Mouse (Mus musculus): ENCODE results near the gene Anapc7. TPM values are rescaled to one million over a fixed set of nuclear protein-coding genes. Genes with fewer than 3 reads are reported as not detected.
"Not testable (repeated sequence)": the region's sequence is repeated elsewhere in the genome, so short reads cannot be mapped to it uniquely, and the experiment has no call there.

Gene Anapc7
- total RNA-seq, 2 experiments from 2014 or later, result 14.3 to 16.8 TPM

DNA sequence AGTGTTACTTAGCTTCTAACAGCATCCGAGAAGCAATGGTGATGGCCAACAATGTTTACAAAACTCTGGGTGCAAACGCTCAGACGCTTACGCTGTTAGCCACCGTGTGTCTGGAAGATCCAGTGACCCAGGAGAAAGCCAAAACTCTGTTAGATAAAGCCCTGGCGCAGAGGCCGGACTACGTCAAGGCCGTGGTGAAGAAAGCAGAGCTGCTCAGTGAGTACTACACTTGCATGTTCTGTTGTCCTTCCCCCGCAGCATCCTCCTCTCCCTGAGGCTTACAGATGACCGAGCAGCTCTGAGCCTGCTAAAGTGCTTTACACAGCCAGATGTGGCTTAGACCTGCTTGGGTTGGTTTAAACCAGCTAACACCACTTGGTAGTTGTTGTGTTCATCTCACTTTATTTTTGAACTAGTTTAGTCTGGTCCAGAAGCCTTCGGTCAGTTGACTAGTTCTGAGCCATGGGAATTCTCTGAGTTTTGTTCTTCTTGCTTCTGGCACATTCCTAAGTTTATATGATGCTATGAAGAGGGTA is 18.7 kb downstream of the Anapc7 start:
- Histone ChIP-seq H3K27ac (peak overlapping the region; percentile 85), H3K4me3 (peak overlapping the region; percentile 35)
- intact Hi-C loops (cut with DNase I), result no loop called here
- no peak for TF ChIP-seq CTCF (IDR thresholded peaks at IDR 0.05)
- DNase-seq, result no peak

- TF ChIP-seq CTCF (IDR thresholded peaks at IDR 0.05), result no peak
- DNase-seq, result no peak
- Histone ChIP-seq H3K4me3 (no peak overlapping the region), H3K27ac (no peak overlapping the region)
- intact Hi-C loops (cut with DNase I), result no loop called here
Measured at GRCm38 (mm10) chr5:122444492-122444891, 23.0 kb downstream of the Anapc7 start.

GRCm38 (mm10) chr5:122445051-122445610 is 23.6 kb downstream of the Anapc7 start:
- no peak overlapping the region for H3K27ac ChIP-seq
- TF ChIP-seq CTCF (IDR thresholded peaks at IDR 0.05), result no peak
- intact Hi-C loops (cut with DNase I), result no loop called here
- H3K4me3 ChIP-seq, result no peak overlapping the region
- no peak for DNase-seq

GRCm38 (mm10) chr5:122447857-122448256 is 26.4 kb downstream of the Anapc7 start:
- Histone ChIP-seq H3K4me3 (no peak overlapping the region), H3K27ac (no peak overlapping the region)
- TF ChIP-seq CTCF (IDR thresholded peaks at IDR 0.05), result no peak
- DNase-seq, result no peak
- intact Hi-C loops (cut with DNase I), result no loop called here

- intact Hi-C loops (cut with DNase I), result no loop called here
- no peak for TF ChIP-seq CTCF (IDR thresholded peaks at IDR 0.05)
- no peak overlapping the region for H3K27ac ChIP-seq
- DNase-seq, result no peak
- H3K4me3 ChIP-seq, result no peak overlapping the region
Measured at GRCm38 (mm10) chr5:122448869-122449268, 27.4 kb downstream of the Anapc7 start.

GRCm38 (mm10) chr5:122449946-122450345 is 28.5 kb downstream of the Anapc7 start:
- H3K27ac ChIP-seq, result no peak overlapping the region
- intact Hi-C loops (cut with DNase I), result no loop called here
- TF ChIP-seq CTCF (IDR thresholded peaks at IDR 0.05), result no peak
- H3K4me3 ChIP-seq, result no peak overlapping the region
- DNase-seq, result no peak

DNA sequence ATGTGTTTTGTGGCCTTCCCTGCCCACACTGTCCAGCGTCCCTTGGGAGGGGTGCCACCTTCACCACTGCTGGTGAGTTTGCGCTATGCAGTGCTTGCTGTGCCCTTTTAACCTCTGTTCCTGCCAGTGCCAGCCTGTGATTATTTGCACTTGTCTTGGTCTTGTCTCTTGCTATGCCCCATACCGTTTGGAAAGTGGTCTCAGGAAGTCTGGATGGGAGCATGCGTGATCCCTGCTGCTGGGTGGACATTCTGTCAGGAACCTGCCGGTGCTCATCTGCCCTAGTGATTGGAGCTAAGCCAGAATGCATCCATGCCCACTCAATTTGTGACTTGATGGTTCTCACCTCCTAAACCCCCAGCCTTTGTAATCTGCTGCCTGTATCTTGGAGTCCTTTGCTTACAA is 29.4 kb downstream of the Anapc7 start:
- DNase-seq, result no peak
- intact Hi-C loops (cut with DNase I), result no loop called here
- TF ChIP-seq CTCF (IDR thresholded peaks at IDR 0.05), result no peak
- Histone ChIP-seq H3K27ac (no peak overlapping the region), H3K4me3 (no peak overlapping the region)

GRCm38 (mm10) chr5:122451324-122451723 is 29.8 kb downstream of the Anapc7 start:
- intact Hi-C loops (cut with DNase I), result no loop called here
- no peak overlapping the region for H3K4me3 ChIP-seq
- DNase-seq, result no peak
- TF ChIP-seq CTCF (IDR thresholded peaks at IDR 0.05), result no peak
- H3K27ac ChIP-seq, result no peak overlapping the region

DNA sequence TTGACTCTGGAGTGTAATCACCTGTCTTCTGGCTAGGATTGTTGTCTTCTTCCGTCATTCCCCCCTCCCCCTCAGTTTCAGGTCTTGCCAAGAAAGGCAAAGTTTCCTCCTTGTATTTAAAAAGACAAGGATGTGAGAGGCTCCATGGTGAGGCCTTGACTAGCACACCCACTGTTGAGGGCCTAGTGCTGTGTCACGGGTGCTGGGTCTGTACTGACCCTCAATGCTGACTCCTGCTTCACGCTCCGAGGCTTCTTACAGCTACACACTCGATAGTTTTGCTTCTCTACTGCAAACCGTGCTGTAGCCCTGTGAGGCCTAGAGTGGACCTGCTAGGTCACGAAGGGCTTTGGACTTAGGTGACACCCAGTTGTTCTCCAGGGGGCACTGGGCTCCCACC is 30.7 kb downstream of the Anapc7 start:
- no peak overlapping the region for H3K27ac ChIP-seq
- no peak overlapping the region for H3K4me3 ChIP-seq
- DNase-seq, result no peak
- intact Hi-C loops (cut with DNase I), result no loop called here
- TF ChIP-seq CTCF (IDR thresholded peaks at IDR 0.05), result no peak

- TF ChIP-seq CTCF (IDR thresholded peaks at IDR 0.05), result no peak
- intact Hi-C loops (cut with DNase I), result no loop called here
- no peak for DNase-seq
- Histone ChIP-seq H3K4me3 (no peak overlapping the region), H3K27ac (no peak overlapping the region)
Measured at GRCm38 (mm10) chr5:122453188-122453587, 31.7 kb downstream of the Anapc7 start.

GRCm38 (mm10) chr5:122454442-122454841 is 32.9 kb downstream of the Anapc7 start:
- Histone ChIP-seq H3K4me3 (no peak overlapping the region), H3K27ac (no peak overlapping the region)
- intact Hi-C loops (cut with DNase I), result no loop called here
- DNase-seq, result peak; percentile 16
- TF ChIP-seq CTCF (IDR thresholded peaks at IDR 0.05), result no peak

DNA sequence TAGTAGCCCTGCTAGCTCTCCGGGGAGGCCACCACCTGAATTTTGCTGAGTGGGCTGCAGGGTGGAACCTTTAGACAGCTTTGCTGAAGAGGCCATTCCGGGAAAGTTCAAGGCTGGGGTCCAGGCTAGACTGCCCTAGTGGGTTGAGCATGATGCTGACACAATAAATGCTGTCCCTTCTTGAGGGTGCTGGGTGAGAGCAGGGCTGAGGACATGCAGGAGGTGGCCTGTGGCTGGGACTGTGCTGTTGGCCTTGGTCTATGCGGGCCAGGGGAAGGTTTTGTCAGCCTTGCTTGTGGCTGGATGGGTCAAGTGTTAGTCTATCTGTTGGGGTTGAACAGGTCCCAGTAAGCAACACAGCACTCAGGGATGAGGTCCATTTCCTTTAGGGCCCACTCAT is 33.4 kb downstream of the Anapc7 start:
- no peak for TF ChIP-seq CTCF (IDR thresholded peaks at IDR 0.05)
- intact Hi-C loops (cut with DNase I), result no loop called here
- H3K27ac ChIP-seq, result no peak overlapping the region
- no peak overlapping the region for H3K4me3 ChIP-seq
- no peak for DNase-seq

DNA sequence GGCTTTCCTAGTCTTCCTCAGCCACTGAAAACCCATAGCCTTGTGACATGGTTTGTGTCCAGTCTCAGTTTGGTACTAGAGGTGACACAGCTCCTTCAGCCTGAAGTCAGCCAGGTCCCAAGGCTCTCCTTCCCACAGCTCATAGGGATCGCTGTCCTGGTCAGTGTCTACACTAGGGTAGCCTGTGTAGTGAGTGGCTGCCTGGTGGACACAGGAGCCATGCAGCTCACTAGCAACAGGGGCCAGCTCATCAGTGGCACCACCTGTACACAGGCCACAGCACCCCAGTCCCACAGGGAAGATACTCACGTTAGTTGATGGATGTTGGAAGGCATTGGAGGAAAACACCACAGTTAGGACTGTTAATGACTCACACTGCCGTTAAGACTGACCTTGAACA is 34.1 kb downstream of the Anapc7 start:
- Histone ChIP-seq H3K4me3 (no peak overlapping the region), H3K27ac (no peak overlapping the region)
- DNase-seq, result peak; percentile 16
- TF ChIP-seq CTCF (IDR thresholded peaks at IDR 0.05), result no peak
- intact Hi-C loops (cut with DNase I), result no loop called here

- H3K27ac ChIP-seq; intact Hi-C loops (cut with DNase I); H3K4me3 ChIP-seq: not testable (repeated sequence)
- peak; percentile 5 for DNase-seq
Measured at GRCm38 (mm10) chr5:122457054-122457453, 35.6 kb downstream of the Anapc7 start.
